Mouse (Mus musculus) neural tube, embryonic 12.5 days (tissue): ENCODE results near the gene Adprhl1. TPM values are rescaled to one million over a fixed set of nuclear protein-coding genes. Genes with fewer than 3 reads are reported as not detected.

Experiments
- ATAC-seq: fragments of 200-750 bp; cut with Nextera tagmentation; 2 replicates; pipeline ENCODE4 v1.8.0; 2017; ENCODE audit warnings: low read depth, mild to moderate bottlenecking, moderate TSS enrichment, moderate library complexity; ENCODE audit not compliant: low FRiP score
- H3K27ac ChIP-seq: fragments of 300-500 bp; sonication (generic); 2 replicates; pipeline ENCODE4 v1.5.1; 2016
- H3K27me3 ChIP-seq: fragments of 300-500 bp; sonication (generic); replicated peaks from 2 replicates; pipeline ENCODE4 v1.6.1; 2016; ENCODE audit warnings: mild to moderate bottlenecking
- H3K36me3 ChIP-seq: fragments of 300-500 bp; sonication (generic); 2 replicates; pipeline ENCODE4 v1.6.1; 2016; ENCODE audit warnings: mild to moderate bottlenecking
- H3K4me1 ChIP-seq: fragments of 300-500 bp; sonication (generic); 2 replicates; pipeline ENCODE4 v1.6.1; 2016
- H3K4me2 ChIP-seq: fragments of 300-500 bp; sonication (generic); replicated peaks from 2 replicates; pipeline ENCODE4 v1.6.1; 2016; ENCODE audit warnings: mild to moderate bottlenecking
- H3K4me3 ChIP-seq: fragments of 300-500 bp; sonication (generic); 2 replicates; pipeline ENCODE4 v1.5.1; 2016
- H3K9ac ChIP-seq: fragments of 300-500 bp; sonication (generic); 2 replicates; pipeline ENCODE4 v1.6.1; 2016; ENCODE audit warnings: mild to moderate bottlenecking
- H3K9me3 ChIP-seq: fragments of 300-500 bp; sonication (generic); 2 replicates; pipeline ENCODE4 v1.6.1; 2016; ENCODE audit warnings: mild to moderate bottlenecking
- WGBS: fragments of 180-500 bp; shearing (Covaris S2); methylation state at CpG from one replicate; pipeline ENCODE4 v1.1.7; 2016; 5-methylcytosine and 5-hydroxymethylcytosine counted together
- polyA plus RNA-seq: library from polyadenylated mRNA; unstranded; fragments of >200 nt; fragmentation: Nextera tagmentation; extraction: Ambion mirVana; gene quantifications from 2 replicates; pipeline ENCODE4 v1.2.1, GENCODE M21; 2016

The Adprhl1 gene
- 0.45 and 0.47 TPM in 2 replicates for polyA plus RNA-seq

DNA sequence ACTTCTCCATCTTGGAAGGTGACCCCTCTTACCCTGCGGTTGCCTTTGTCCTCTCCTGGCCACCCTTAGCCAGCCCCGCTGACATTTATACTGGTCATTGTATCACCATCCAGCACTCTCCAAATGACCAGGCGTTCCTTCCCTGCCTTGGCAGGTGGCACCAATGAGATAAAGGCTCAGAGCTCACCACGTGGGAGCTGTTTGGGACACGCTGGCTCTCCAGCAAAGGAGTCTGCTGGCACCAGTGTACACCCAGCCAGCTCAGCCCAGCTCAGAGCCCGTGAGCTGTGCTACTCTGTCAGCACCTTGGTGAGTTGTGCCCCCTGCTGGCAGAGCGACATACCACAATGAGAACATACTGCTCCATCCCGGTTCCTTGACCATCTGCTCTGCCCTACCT, at the start of gene Adprhl1:
Gene Adprhl1 (minus strand): TSS at position 144 of the 400 bp plus-strand sequence.
- 36% methylated on average over 8 of the region's 8 CpGs for WGBS
- no peak for ATAC-seq
- no peaks in the 10 kb centered on the region; the same call in 1 of the 2 replicates for H3K4me1 ChIP-seq
- no peaks in the 10 kb centered on the region for H3K9me3 ChIP-seq
- no peak within 1 kb of the TSS for H3K9ac ChIP-seq
- no peak within 1 kb of the TSS for H3K27ac ChIP-seq
- H3K36me3 ChIP-seq, result peaks cover 28% of the 10 kb centered on the region
- H3K27me3 ChIP-seq, result no peaks in the 10 kb centered on the region
- H3K4me3 ChIP-seq, result no peak within 1 kb of the TSS
- no peak within 1 kb of the TSS for H3K4me2 ChIP-seq

- no peaks in the 10 kb centered on the region for H3K27me3 ChIP-seq
- H3K4me1 ChIP-seq, result no peaks in the 10 kb centered on the region
- peaks cover 78% of the 10 kb centered on the region for H3K36me3 ChIP-seq
- H3K9ac ChIP-seq, result no peak overlapping the region
- H3K9me3 ChIP-seq, result 0 out of 2 replicates have a peak, but pooled peaks cover 10% of the 10 kb centered on the region
- 97% methylated on average over 7 of the region's 7 CpGs for WGBS
- no peak overlapping the region for H3K4me2 ChIP-seq
- ATAC-seq, result no peak
- H3K4me3 ChIP-seq, result no peak overlapping the region
- no peak overlapping the region for H3K27ac ChIP-seq
Observed at GRCm38 (mm10) chr8:13301036-13301435, 47.1 kb upstream of the Adprhl1 start.

DNA sequence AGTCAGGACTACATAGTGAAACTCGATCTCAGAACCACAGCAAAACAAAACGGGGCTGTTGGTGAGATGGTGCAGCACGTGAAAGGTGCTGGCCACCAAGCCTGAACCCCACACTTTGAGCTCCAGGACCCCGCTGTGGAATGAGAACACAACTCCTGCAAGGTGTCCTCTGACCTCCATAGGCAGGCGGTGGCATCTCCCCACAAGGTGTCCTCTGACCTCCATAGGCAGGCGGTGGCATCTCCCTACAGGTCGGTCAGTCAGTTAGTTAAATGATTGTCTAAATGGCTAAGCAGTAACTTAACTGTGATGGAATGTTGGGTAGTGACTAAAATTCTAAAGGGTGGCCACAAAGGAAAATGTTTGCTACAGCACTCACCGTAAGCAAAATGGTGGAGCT, 45.6 kb upstream of the Adprhl1 start:
- no peaks in the 10 kb centered on the region for H3K27me3 ChIP-seq
- 0 out of 2 replicates have a peak, but pooled peaks cover 5% of the 10 kb centered on the region for H3K9me3 ChIP-seq
- no peak overlapping the region for H3K4me2 ChIP-seq
- no peaks in the 10 kb centered on the region for H3K4me1 ChIP-seq
- no peak overlapping the region for H3K27ac ChIP-seq
- 96% methylated on average over 8 of the region's 8 CpGs for WGBS
- no peak for ATAC-seq
- no peak overlapping the region for H3K4me3 ChIP-seq
- peaks cover 78% of the 10 kb centered on the region for H3K36me3 ChIP-seq
- no peak overlapping the region for H3K9ac ChIP-seq

GRCm38 (mm10) chr8:13293677-13294470, 39.9 kb upstream of the Adprhl1 start:
- Histone ChIP-seq H3K9me3 (no peaks in the 10 kb centered on the region), H3K27me3 (no peaks in the 10 kb centered on the region), H3K27ac (no peak overlapping the region), H3K9ac (no peak overlapping the region), H3K4me1 (peaks cover 5% of the 10 kb centered on the region), H3K4me2 (no peak overlapping the region), H3K4me3 (no peak overlapping the region), H3K36me3 (peaks cover 60% of the 10 kb centered on the region)
- 91% methylated on average over 9 of the region's 9 CpGs for WGBS
- no peak for ATAC-seq

DNA sequence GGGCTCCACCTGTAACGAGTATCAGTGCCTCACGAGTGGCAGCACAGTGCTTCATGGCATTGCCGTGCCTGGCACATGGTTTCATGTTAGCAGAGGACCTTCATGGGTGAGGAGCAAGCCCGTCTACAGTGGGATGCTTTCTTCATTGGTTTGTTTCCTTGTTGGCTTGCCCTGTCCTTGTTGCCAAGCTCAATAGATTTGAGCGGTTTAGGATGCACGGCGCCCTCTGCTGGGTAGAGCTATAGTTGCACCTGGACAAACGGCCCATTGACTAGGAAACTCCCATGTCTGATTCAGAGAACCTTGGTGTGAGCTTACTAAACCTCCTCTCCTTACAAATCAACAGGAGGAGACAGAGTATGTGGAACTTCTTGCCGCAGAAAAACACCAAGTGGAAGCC, 38.4 kb upstream of the Adprhl1 start:
- no peak for ATAC-seq
- no peak overlapping the region for H3K9ac ChIP-seq
- H3K27me3 ChIP-seq, result no peaks in the 10 kb centered on the region
- H3K36me3 ChIP-seq, result peaks cover 52% of the 10 kb centered on the region
- H3K9me3 ChIP-seq, result no peaks in the 10 kb centered on the region
- H3K4me3 ChIP-seq, result no peak overlapping the region
- H3K4me2 ChIP-seq, result no peak overlapping the region
- peaks cover 9% of the 10 kb centered on the region for H3K4me1 ChIP-seq
- 29% methylated on average over 9 of the region's 9 CpGs for WGBS
- no peak overlapping the region for H3K27ac ChIP-seq

DNA sequence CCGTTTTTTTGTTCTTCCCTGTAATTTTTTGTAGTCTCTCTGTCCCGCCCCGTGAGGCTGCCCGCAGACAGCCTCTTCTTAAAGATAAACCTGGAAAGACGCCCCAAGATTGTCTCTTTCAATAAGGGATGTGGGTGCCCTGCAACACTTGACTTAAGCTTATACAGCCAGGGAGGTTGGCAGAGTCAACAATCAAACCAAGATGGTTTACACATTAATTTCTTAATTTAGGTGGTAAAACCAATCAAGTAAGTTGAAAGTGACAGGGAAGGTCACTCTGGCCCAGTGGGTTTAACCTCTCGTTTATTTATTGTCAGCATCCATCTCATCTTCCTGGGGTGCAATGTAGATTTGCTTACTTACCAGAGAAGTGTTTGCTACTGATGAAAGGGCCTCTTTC, 34.7 kb upstream of the Adprhl1 start:
- H3K4me2 ChIP-seq, result peak overlapping the region; percentile 94
- peaks cover 16% of the 10 kb centered on the region for H3K4me1 ChIP-seq
- no peak overlapping the region for H3K27ac ChIP-seq
- 2% methylated on average over 6 of the region's 6 CpGs for WGBS
- peak overlapping the region; percentile 81 for H3K4me3 ChIP-seq
- peaks cover 15% of the 10 kb centered on the region for H3K36me3 ChIP-seq
- H3K9me3 ChIP-seq, result no peaks in the 10 kb centered on the region
- H3K9ac ChIP-seq, result peak overlapping the region; percentile 74
- ATAC-seq, result no peak
- no peaks in the 10 kb centered on the region for H3K27me3 ChIP-seq

GRCm38 (mm10) chr8:13287692-13288623, 34.0 kb upstream of the Adprhl1 start, which contains the start of the genes Dcun1d2 and Tmco3:
Gene Dcun1d2, minus strand, starts transcription at chr8:13288131.
Gene Tmco3, plus strand, starts transcription at chr8:13288190.
- peak within 1 kb of the TSS; percentile 65; the same call in 1 of the 2 replicates for H3K27ac ChIP-seq
- no peaks in the 10 kb centered on the region for H3K27me3 ChIP-seq
- under 1% methylated on average over 79 of the region's 79 CpGs for WGBS
- peak; percentile 91 for ATAC-seq
- peaks cover 12% of the 10 kb centered on the region; the same call in 1 of the 2 replicates for H3K36me3 ChIP-seq
- peak within 1 kb of the TSS; percentile 81 for H3K4me3 ChIP-seq
- no peaks in the 10 kb centered on the region for H3K9me3 ChIP-seq
- H3K4me1 ChIP-seq, result peaks cover 16% of the 10 kb centered on the region
- H3K4me2 ChIP-seq, result peak within 1 kb of the TSS; percentile 94
- peak within 1 kb of the TSS; percentile 74 for H3K9ac ChIP-seq

DNA sequence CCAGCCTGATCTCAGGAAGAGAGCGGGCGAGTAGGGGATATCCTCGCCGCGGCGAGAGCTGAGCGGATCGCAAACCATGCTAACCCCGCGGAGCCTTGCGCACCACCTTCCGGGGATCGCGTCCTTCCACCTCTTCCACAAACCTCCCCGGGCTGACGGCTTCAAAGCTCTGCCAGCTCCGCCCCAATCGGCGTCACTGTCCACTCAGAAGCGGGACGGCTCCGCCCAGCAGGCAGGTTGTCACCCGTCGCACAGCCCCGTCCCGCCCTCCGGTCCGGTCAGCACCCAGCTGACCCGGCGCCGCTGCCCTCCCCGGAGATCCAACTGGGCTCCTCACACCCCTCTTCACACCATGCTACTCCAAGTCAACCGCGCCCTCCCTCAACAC, 33.3 kb upstream of the Adprhl1 start:
- H3K27me3 ChIP-seq, result no peaks in the 10 kb centered on the region
- under 1% methylated on average over 34 of the region's 34 CpGs for WGBS
- no peak overlapping the region for H3K27ac ChIP-seq
- peaks cover 8% of the 10 kb centered on the region; the same call in 1 of the 2 replicates for H3K36me3 ChIP-seq
- peak overlapping the region; percentile 74 for H3K9ac ChIP-seq
- peak overlapping the region; percentile 94 for H3K4me2 ChIP-seq
- peaks cover 16% of the 10 kb centered on the region for H3K4me1 ChIP-seq
- peak; percentile 54; the same call in 1 of the 2 replicates for ATAC-seq
- no peaks in the 10 kb centered on the region for H3K9me3 ChIP-seq
- H3K4me3 ChIP-seq, result peak overlapping the region; percentile 81

DNA sequence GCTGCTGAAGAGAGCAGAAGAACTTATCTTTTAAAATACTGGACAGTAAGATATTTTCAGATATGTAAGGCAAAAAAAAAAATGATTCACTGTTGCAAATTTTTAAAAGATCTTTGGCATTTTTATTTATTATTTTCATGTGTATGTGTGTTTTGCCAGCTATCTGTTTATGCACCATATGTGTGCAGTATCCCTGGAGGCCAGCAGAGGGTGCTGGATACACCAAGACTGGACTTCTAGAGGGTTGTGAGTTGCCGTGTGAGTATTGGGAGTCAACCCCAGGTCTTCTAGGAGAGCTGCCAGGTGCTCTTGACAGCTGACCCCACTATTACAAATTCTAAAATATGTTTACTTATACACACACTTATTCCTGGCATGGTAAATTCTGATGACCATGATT, 29.2 kb upstream of the Adprhl1 start:
- no peaks in the 10 kb centered on the region for H3K9me3 ChIP-seq
- H3K36me3 ChIP-seq, result no peaks in the 10 kb centered on the region
- no peak overlapping the region for H3K4me3 ChIP-seq
- no peak overlapping the region for H3K9ac ChIP-seq
- no peaks in the 10 kb centered on the region for H3K27me3 ChIP-seq
- WGBS, result 78% methylated on average over 1 of the region's 1 CpGs
- H3K27ac ChIP-seq, result no peak overlapping the region
- H3K4me1 ChIP-seq, result peaks cover 7% of the 10 kb centered on the region
- ATAC-seq, result no peak
- H3K4me2 ChIP-seq, result no peak overlapping the region

DNA sequence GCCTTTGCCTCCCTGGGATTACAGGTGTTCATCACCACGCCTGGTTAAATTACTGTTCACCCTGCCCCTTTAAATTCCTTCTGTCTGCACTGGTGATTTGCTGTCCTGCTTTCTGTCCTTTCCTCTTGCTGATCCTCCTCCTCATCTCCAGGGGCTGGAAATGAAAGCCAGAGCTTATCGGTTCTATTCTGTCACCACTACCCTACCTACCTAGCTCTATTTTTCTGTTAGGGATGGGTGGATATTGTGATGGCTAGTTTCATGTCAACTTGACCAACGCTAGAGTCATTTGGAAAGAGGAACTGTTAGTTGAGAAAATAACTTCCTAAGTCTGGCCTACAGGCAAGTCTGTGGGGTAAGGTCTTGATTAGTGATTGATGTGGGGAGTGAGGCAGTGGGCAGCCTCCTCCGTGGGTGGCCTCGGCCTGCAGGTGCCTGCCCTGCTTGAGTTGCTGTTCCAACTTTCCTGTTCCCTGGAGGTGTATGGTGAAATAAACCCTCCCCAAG, 23.0 kb upstream of the Adprhl1 start:
- Histone ChIP-seq H3K4me1 (no peaks in the 10 kb centered on the region), H3K36me3 (peaks cover 3% of the 10 kb centered on the region; the same call in 1 of the 2 replicates), H3K9me3 (no peaks in the 10 kb centered on the region), H3K27me3 (no peaks in the 10 kb centered on the region), H3K4me2 (no peak overlapping the region), H3K4me3 (no peak overlapping the region), H3K27ac (no peak overlapping the region), H3K9ac (no peak overlapping the region)
- 79% methylated on average over 5 of the region's 5 CpGs for WGBS
- ATAC-seq, result no peak

DNA sequence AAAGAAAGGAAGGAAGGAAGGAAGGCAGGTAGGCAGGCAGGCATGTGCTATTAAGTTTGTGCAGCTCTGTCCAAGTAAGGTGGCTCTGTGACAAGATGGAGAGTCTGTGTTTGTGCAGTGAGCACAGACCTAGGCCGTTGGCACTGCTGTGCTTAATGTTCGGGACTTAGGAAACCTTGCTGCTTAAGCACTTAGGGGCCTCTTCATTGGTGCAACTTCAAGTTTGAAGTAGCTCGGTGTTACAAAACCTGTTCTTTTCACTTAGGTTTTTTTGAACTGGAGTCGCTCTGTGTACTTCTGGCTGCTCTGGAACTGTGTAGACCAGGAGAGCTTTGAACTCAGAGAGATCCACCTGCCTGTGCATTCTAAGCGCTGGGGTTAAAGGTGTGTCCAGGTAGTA, 18.9 kb upstream of the Adprhl1 start:
- H3K27ac ChIP-seq, result no peak overlapping the region
- peaks cover 34% of the 10 kb centered on the region for H3K36me3 ChIP-seq
- no peaks in the 10 kb centered on the region for H3K9me3 ChIP-seq
- H3K4me3 ChIP-seq, result no peak overlapping the region
- H3K4me1 ChIP-seq, result no peaks in the 10 kb centered on the region
- 91% methylated on average over 5 of the region's 5 CpGs for WGBS
- no peak for ATAC-seq
- H3K4me2 ChIP-seq, result no peak overlapping the region
- no peaks in the 10 kb centered on the region for H3K27me3 ChIP-seq
- no peak overlapping the region for H3K9ac ChIP-seq

DNA sequence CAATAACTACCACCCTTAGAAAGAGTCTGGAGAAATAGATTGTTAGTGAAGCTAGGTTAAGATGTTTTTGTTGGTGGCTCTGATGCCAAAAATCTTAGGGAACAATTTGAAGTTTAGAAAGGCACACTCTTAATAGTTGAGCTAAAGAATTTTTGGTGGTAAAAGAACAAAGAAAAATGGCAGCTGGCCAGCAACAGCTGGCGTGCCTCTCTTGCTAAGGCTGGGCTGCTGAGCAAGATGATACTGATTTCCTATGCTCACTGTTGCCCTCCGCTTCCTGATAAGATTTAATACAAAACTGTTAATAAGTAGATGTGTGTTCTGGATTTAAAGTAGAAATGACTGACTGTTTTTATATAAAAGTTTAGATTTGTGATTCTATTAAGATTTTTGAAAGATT, 13.6 kb upstream of the Adprhl1 start:
- Histone ChIP-seq H3K27ac (no peak overlapping the region), H3K4me1 (no peaks in the 10 kb centered on the region), H3K4me3 (no peak overlapping the region), H3K9ac (no peak overlapping the region), H3K4me2 (no peak overlapping the region), H3K9me3 (no peaks in the 10 kb centered on the region), H3K36me3 (peaks cover 36% of the 10 kb centered on the region), H3K27me3 (no peaks in the 10 kb centered on the region)
- ATAC-seq, result no peak
- WGBS, result 84% methylated on average over 2 of the region's 2 CpGs
